Mouse (Mus musculus) erythroblast, adult 5-6 weeks (primary cell): ENCODE data around the gene Ankrd44. TPM values are rescaled to one million over a fixed set of nuclear protein-coding genes. Genes with fewer than 3 reads are reported as not detected.

Experiments
- ATAC-seq: replicated peaks from 2 replicates; pipeline ENCODE4 v1.8.0; 2016; ENCODE audit warnings: moderate number of reproducible peaks, mild to moderate bottlenecking, moderate TSS enrichment, inconsistent platforms; ENCODE audit not compliant: poor library complexity, low FRiP score, severe bottlenecking
- total RNA-seq, 2 experiments: library from RNA; stranded (forward) in 1 of 2; stranded (reverse) in 1 of 2; fragments of 150-400 nt in 1 of 2; fragments of 200-764, 138-1000 nt in 1 of 2; gene quantifications; 2 replicates each; pipeline versions ENCODE4 v1.2.3 to v1.2.4; 2015 to 2017; ENCODE audit warnings: low replicate concordance in 2 of 2

Gene Ankrd44
- total RNA-seq, 2 experiments from 2014 or later: 26.7 to 41.7 TPM

DNA sequence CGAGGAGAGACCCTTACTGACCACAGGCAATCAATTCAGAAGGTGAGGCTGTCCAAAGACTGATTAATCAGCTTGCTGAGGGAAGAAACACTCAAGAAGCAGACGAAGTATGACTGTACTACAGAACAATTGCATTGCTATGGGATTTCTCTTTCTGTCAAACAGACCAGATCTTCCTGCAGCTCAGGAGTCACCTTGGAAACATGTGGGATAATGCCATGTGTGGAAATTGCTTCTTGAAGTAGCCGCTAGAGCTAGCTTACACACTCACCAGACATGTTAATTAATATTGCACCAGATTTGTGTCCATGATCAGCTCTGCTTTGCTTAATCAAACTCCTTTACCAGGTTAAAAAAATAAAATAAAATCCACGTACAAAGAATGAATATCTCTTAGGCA, 137.8 kb downstream of the Ankrd44 start:
- no peak for ATAC-seq

DNA sequence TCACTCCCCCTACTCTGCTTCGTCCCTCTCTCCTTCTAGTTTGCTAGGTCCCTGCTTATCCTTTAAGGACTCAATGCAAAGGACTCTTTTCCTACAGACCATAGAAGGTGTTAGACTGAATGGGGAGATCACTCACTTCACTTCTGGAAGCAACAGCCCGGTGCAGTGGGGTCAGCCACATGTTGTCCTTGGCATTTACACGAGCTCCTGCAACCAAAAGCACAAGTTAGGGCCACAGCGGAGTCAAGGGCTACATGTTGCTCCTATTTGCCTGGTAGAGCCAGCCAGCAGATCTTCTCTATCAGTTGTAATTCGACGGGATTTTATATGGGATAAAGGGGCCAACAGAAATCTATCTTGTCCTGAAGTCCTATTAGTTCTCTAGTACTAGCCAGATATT, 148.0 kb downstream of the Ankrd44 start:
- no peak for ATAC-seq

DNA sequence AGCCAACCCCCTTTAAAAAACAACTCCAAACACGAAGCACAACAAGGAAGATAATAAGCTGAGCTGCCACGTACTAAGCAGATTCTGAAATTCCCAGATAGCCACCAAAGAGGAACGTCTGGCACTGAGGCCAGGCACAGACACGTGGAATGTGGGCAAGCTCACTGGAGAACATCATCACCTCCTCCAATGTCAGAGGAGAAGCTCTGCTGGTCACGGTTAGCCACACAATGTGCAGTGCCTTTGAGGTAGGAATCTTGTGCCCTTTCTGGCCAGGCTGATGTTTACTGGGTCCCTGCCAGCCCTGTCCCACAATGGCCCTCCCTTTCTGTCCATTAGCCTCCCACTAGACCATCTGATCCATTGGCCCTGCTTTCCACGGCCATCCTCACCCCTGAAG, 149.1 kb downstream of the Ankrd44 start:
- no peak for ATAC-seq

DNA sequence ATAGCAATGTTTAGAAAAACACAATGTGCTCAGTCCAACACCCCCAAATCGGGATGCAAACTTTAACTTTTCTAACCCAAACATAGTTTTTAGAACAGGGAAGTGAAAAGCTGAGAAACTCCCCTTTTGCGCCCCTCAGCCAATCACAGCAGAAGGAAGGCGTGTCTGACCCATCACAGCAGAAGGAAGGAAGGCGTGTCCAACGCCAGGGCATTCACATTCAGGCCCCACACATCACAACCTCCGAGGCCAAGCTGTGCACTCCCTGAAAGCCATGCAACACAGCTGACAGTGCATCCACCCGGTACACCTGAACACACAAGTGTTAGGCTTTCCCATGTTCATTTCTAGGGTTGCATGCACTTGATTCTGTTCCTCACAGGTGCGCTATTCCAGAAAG, 150.1 kb downstream of the Ankrd44 start:
- no peak for ATAC-seq

DNA sequence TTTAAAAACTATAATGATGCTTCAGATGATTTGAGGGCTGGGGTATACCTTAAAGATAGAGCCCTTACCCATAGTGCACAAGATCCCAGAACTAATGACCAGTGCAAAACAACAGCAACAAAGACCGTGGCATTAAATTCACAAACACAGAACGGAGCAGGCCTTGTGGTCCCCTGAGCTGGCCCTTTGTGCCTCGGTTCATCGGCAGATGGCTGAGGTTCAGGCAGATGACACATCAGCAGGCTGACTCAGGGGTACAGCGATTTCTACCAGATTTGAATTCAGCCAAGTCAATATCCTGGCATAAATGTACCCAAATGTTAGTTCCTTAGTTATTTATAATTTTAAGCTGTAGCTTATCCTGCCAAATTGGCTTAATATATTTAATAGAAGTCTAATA, 153.3 kb downstream of the Ankrd44 start:
- ATAC-seq: no peak

DNA sequence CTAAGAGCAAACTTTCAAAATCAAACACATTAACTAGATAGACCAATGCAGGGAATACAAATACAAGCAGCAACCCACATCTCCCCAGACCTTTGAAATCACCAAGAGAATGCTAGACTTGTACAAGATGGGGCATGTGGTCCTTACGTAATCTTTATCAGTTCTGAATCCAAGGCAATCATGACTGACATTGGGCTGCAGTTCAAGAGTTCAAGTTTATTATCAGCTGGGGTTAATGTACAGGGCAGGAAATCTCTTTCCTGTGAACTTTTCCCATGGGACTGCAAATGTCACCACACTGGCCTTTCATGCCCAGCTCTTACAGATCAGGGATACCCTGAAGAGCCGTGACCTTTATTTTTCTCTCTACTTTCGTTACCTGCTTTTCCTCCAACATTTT, 154.7 kb downstream of the Ankrd44 start:
- ATAC-seq: no peak

DNA sequence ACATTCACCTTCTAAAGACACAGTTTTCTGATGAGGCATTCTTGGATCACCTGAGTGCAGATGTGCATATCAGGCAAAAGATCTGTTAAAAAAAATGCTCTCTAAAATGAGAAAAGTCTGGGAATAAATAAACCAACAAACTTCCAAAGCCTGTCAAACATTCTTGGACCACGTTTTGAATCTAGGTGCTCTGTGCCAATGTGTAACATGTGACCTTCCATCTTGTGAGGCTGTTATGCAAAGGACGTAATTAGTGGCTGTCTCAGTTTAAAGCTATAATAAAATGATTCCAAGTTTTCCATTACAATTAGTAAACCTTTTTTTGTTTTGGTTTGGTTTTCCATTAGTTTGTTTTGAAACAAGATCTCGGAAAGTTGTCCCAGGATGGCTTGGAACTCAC, 159.0 kb downstream of the Ankrd44 start:
- ATAC-seq: no peak

DNA sequence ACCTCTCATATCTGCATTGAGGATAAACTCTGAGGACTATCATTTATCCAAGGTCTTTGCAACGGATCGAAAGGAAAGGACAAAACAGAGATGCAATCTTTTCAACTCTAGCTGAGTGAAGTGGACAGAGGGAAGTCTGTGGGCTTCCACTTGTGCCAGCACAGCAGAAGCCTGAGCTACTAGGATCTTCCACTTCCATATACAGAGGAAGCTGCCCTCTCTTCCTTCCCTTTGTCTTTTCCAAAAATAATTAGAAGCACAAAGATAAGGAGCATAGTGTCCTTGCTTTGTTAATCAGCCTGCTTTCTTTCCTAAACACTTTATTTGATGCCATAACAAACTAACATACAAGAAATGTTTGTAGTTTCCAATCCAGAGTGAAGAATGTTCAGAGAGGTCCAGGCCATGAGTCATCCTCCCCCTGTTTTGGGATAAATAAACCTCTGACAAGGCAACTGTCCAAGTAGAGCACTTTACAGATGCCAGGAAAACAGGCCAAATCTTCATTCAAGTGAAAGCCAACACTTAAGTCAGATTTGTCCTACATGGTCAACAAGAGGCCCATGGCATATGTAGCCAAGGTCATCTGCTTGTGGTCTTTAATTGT, 160.5 kb downstream of the Ankrd44 start:
- no peak for ATAC-seq

DNA sequence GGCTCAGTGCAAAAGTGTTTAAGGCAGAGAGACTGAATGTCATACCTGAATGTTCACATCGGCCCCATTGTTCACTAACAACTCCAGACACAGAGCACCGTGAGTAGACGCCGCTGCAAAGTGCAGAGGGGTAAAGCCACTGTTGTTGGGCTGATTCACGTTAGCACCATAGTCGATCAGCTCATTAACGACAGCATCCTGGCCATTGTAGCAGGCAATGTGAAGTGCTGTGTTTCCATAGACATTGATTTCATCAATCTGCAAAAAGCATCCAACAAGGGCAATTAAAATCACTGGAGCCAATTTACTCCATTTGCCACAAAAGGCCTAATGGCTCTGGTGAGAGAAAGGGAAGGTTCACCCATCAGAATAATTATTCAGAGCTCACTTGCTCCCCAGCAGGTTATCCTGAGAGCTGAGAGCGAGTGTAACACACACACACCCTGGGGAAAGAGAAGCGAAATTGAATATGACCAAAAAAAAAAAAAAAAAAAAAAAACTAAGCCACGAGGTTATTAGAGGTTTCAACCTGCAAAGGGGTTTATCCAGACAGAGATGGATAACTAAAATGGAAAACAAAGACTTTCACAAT, 163.9 kb downstream of the Ankrd44 start:
- ATAC-seq: no peak

DNA sequence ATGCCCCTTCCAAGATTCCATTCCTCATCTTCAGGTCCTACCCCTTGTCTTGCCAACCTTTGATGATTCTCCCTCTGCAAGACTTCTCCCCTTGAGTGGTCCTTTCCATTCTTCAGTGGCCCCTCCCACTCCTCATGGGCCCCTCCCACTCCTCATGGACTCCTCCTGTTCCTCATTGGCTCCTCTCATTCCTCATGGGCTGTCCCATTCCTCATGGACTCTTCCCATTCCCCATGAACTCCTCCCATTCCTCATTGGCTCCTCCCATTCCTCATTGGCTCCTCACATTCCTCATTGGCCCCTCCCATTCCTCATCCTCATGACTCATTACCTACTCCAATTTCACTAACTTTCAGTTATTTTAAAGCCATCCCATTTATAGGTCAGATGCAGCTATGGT, 166.3 kb downstream of the Ankrd44 start:
- no peak for ATAC-seq

DNA sequence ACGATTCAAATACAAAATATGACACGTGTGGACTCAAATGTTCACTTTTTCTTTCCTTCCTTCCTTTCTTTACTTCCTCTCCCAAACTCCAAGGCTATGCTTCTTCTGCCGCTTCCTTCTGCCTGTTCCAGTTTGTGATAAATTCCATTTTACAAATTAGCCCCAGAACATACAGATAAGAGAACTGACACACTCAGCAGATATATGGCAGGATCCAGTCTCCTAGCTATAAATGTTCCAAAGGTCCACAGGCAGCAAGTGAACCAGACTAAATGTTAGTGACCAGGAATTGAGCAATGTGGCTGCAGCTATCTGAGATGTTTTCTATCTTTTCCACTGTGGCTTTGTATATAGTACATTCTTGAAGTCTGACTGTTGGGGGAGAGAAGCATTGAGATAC, 168.9 kb downstream of the Ankrd44 start:
- no peak for ATAC-seq

DNA sequence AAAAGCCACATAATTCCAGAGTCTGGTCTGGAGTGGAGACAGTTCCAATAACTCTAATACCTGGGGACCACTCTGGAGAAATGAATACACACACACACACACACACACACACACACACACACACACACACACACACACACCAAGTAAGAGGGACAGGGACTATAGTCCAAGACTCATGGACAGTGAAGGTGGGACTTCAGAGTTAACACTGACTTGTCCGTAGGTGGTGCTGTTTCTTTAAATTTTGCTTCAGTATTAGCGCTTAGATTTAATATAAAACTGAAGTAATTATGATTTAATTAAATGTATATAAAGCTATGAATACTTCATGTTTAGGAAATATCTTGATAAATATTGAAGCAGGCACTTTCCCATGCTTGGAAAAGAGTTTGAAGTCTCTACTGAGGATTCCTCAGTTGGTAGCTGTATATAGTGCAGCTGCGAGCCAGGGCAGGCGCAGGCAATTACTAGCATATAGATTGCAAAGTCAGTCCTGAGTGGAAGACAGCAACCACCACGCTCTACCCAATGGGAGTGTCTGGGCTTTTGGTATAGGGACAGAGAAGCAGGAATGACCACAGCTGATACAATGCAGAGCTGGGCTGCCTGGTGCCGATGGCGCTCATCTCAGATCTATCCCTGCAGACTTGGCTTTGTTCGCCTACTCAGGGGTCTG, 170.4 kb downstream of the Ankrd44 start:
- ATAC-seq: no peak

DNA sequence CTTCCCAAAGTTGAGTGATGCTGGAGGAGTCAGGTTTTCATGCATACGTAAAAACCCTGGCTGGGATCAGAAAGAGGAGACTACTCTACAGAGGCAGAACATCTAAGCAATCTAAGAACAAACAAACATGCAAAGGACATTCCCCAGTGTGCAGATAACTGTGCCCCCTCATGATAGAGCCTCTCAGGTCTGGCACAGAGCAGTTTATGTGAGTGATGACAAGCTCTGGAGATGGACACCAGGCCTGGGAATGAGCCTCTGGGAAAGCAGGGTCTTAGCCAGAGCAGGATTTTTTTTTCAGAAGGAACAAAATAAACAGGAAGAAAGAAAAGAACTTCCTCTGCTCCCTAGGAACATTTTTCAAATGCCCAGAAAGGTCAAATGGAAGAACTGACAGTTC, 176.2 kb downstream of the Ankrd44 start:
- ATAC-seq: no peak

DNA sequence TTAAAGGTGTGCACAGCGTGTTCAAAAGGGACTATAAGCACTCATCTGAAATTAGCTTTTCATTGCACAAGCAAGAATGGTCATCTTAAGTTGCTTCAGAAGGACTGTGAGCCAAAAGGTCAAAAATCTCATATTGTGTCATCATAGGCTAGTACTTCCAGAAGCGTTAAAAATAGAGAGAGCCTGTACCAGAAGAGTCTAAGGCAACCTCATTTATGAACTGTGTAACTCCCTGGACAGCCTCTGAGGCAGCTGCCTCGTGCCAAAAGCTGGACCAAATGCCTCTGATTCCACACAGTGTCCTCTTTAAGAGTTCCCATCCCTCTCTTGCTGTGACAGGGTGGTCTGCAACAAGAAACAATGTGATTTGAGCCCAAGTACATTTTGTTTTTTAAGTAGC, 176.7 kb downstream of the Ankrd44 start:
- no peak for ATAC-seq

DNA sequence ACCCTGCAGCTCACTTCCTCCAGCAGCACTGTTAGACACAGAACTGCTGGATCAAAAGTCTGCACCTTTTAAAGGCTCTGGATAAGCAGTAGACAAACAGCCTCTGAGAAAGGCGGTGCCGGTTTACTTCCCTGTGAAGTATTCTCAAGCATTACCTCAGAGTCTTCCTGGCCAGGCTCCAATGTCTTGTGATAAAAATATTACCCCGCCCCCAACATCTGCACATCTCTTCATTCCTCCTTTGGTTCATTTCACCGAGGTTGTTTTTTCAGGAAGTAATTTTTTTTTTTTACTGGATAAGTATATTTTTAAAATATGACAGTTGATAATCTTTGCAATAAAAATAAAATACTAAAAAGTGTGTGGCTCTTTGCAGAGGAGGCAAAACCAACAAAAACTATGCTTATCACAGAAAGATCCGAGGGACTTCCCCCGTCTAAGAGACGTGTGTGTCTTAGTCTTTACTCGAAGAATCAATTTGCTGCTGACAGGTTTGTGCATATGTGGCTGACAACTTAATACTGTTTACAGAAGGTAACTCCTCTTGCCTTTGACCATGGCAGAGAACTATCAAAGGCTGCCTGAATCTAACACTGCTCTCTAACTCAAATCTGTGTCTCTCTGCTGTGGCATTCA, 178.3 kb downstream of the Ankrd44 start:
- ATAC-seq: no peak

DNA sequence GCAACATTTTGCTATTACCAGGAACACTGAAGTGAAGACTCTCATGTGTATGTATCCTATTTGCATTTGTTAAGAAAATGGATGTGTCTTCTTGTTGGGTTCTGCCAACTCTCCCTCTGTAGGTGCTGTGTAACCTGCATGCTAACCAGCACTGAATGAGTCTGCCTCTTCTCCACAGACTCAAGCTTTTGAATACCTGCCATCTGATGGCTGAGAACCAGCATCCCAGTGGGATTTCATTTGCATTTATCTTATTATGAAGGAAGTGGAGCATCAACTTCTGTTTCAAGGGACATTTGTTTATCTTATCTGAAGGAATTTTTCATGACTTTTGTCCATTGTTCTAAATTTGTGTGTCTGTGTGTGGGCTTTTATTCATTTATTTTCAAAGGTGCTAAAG, 180.5 kb downstream of the Ankrd44 start:
- no peak for ATAC-seq

DNA sequence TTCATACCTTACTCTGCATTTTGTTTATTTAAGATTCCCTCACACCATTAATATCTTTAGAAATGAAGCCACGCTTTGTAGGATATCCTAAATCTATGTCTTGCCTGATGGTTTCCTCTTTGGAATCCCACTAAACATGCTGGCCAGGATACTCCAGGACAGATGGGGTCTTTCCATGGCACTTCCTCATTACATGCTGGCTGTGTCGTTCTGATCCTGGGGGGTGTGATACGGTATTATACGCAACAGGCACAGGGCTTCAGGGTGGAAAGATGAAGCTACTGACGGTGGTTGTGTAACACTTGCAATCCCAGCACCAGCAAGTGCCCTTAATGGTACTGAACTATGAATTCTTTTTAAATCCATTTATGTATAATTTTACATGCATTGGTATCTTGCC, 182.0 kb downstream of the Ankrd44 start:
- no peak for ATAC-seq

DNA sequence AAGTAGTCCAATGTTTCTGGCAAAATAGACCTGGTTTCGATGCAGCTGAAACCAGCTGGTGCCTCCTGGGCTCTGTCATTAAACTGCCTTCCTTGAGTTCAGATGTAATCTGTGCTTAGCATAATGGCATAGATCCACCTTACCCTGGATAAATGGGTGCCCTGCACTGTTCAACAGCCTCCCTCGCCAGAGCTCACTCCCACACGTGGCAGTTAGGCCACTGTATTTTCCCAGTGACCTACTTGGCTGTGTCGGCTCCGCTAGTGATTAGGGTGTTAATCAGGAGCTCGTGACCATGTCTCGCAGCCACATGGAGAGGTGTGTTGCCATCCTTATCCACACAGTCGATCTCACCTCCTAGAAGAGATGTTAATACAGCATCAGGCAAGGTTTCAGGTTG, 183.1 kb downstream of the Ankrd44 start:
- ATAC-seq: no peak

DNA sequence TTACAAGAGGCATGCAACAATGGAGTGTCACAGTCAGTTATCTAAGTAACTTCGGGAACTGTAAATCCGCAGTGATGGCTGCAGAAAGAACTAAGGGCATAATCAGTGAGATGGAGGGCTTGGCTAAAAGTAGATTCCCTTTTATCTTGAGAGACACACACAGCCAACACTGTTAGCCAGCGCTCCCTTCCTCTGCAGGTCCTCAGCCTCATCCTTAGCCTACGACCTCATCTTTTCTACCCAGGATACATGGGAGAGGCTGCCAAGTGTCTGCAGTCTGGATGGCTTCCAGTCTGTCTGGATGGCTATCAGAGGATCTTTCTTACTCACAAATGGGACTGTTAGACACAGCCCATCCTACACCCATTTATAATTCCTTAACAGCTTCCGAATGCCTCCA, 185.3 kb downstream of the Ankrd44 start:
- no peak for ATAC-seq

DNA sequence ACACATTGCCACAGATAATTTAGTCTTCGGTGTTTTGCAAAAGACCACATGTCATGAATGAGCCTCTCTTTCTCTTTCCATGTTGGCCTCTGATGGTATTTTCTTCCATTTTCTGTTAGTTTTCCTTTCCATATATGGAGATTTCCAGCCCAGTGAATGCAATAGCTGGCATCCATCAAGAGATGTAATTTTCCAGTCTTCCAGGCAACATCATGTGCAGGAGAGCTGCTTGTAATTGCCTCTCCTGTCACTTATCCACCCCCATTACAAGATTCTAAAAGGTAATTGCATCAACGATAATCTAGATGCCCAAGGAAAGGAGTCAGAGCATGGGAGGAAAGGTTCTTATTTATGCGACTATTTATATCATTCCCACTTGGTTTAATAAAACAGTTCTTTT, 188.7 kb downstream of the Ankrd44 start:
- ATAC-seq: no peak
